Mouse (Mus musculus) myocyte (in vitro differentiated cells): ENCODE measurements around the gene Gm37240. TPM values are rescaled to one million over a fixed set of nuclear protein-coding genes. Genes with fewer than 3 reads are reported as not detected.

Experiments
- H3K27me3 ChIP-seq: one replicate; pipeline ENCODE4 v1.6.1; 2011; ENCODE audit not compliant: control insufficient read depth, insufficient read depth, insufficient read length
- H3K36me3 ChIP-seq: one replicate; pipeline ENCODE4 v1.6.1; 2011; ENCODE audit not compliant: control insufficient read depth, insufficient read depth
- H3K4me2 ChIP-seq: one replicate; pipeline ENCODE4 v1.6.1; 2011; ENCODE audit warnings: low read depth, control low read depth
- H3K4me3 ChIP-seq: one replicate; pipeline ENCODE4 v1.5.1; 2011; ENCODE audit warnings: mild to moderate bottlenecking, control low read depth, moderate library complexity
- H3K79me2 ChIP-seq: one replicate; pipeline ENCODE4 v1.6.1; 2011; ENCODE audit not compliant: control insufficient read depth, insufficient read depth
- H3ac ChIP-seq: one replicate; pipeline ENCODE4 v1.6.1; 2011; ENCODE audit not compliant: control insufficient read depth, insufficient read length
- CEBPB ChIP-seq: IDR thresholded peaks from 2 replicates; pipeline ENCODE4 v1.6.1; 2011; ENCODE audit warnings: mild to moderate bottlenecking, moderate library complexity; ENCODE audit not compliant: poor library complexity, insufficient read depth, severe bottlenecking
- E2F4 ChIP-seq: IDR thresholded peaks from one replicate; pipeline ENCODE4 v1.6.1; 2011; ENCODE audit warnings: mild to moderate bottlenecking, control low read depth, moderate library complexity; ENCODE audit not compliant: insufficient read depth
- MAX ChIP-seq: IDR thresholded peaks from one replicate; pipeline ENCODE4 v1.6.1; 2011; ENCODE audit warnings: low read depth, mild to moderate bottlenecking, control low read depth
- MYOD1 ChIP-seq, 3 experiments: IDR thresholded peaks; one replicate each; pipeline ENCODE4 v1.6.1; 2011; ENCODE audit warnings: control low read depth in 2 of 3, low read depth in 2 of 3, mild to moderate bottlenecking in 2 of 3, moderate library complexity in 1 of 3; ENCODE audit not compliant: insufficient read length in 2 of 3, control insufficient read depth in 1 of 3
- MYOG ChIP-seq, 3 experiments: IDR thresholded peaks; one replicate each; pipeline ENCODE4 v1.6.1; 2011; ENCODE audit warnings: control low read depth in 2 of 3, low read depth in 2 of 3, mild to moderate bottlenecking in 2 of 3; ENCODE audit not compliant: insufficient read length in 2 of 3, control insufficient read depth in 1 of 3, insufficient read depth in 1 of 3
- POLR2A ChIP-seq: IDR thresholded peaks from one replicate; pipeline ENCODE4 v1.6.1; 2011; ENCODE audit warnings: low read depth, mild to moderate bottlenecking, control low read depth, moderate library complexity; ENCODE audit not compliant: insufficient read length
- POLR2AphosphoS2 ChIP-seq: IDR thresholded peaks from one replicate; pipeline ENCODE4 v1.6.1; 2011; ENCODE audit warnings: low read depth, control low read depth; ENCODE audit not compliant: insufficient read length
- REST ChIP-seq: IDR thresholded peaks from one replicate; pipeline ENCODE4 v1.6.1; 2011; ENCODE audit warnings: mild to moderate bottlenecking, control low read depth, moderate library complexity; ENCODE audit not compliant: insufficient read depth, insufficient read length
- SRF ChIP-seq: IDR thresholded peaks from one replicate; pipeline ENCODE4 v1.6.1; 2011; ENCODE audit warnings: low read depth; ENCODE audit not compliant: control insufficient read depth, insufficient read length
- TCF12 ChIP-seq: IDR thresholded peaks from one replicate; pipeline ENCODE4 v1.6.1; 2011; ENCODE audit warnings: mild to moderate bottlenecking, control low read depth; ENCODE audit not compliant: poor library complexity, insufficient read depth, severe bottlenecking
- TCF3 ChIP-seq: IDR thresholded peaks from one replicate; pipeline ENCODE4 v1.6.1; 2011; ENCODE audit warnings: low read depth, control low read depth; ENCODE audit not compliant: insufficient read length
- USF1 ChIP-seq: IDR thresholded peaks from one replicate; pipeline ENCODE4 v1.6.1; 2011; ENCODE audit warnings: low read depth, mild to moderate bottlenecking, control low read depth, moderate library complexity
- polyA plus RNA-seq: library from polyadenylated mRNA; unstranded; fragments of >200 nt; fragmentation: generic; extraction: Trizol; gene quantifications from one replicate; pipeline ENCODE4 v1.2.1, GENCODE M21; 2012; ENCODE audit warnings: missing spikeins

Gm37240 gene
- polyA plus RNA-seq, 1 experiment: 8.7 TPM

DNA sequence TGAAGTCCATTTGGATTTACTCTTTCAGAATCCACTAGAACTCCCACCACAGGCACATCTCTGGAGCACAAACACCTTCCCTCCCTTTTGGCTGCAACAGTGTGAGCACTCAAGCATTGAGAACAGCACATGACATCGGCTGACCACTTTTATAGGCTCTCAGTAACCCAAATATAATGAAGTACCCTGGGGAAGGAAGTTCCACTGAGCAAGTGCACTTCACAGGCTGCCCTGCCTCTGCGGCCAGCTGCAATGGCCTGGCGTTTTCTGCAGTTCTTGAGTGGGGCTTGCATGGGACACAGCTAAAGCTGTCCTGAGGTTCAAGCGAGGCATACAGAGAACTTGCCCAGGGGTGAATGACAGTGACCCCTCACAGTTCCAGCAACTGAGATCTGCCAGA lies 196.2 kb downstream of the Gm37240 start:
- Histone ChIP-seq H3K27me3 (no peaks in the 10 kb centered on the region), H3K79me2 (no peaks in the 10 kb centered on the region), H3ac (no peak overlapping the region), H3K4me3 (no peak overlapping the region), H3K4me2 (no peak overlapping the region), H3K36me3 (no peaks in the 10 kb centered on the region)
- TF ChIP-seq TCF12 (no peak), E2F4 (no peak), REST (no peak), MYOD1 (IDR thresholded peaks at IDR 0.05; ENCODE audit: control insufficient read depth in 1 of 3, insufficient read length in 2 of 3, low read depth in 2 of 3) (no peak), POLR2AphosphoS2 (no peak), TCF3 (no peak), CEBPB (no peak), MYOG (IDR thresholded peaks at IDR 0.05; ENCODE audit: control insufficient read depth in 1 of 3, insufficient read depth in 1 of 3, insufficient read length in 2 of 3, low read depth in 2 of 3) (no peak), USF1 (no peak), SRF (no peak), POLR2A (no peak), MAX (no peak)

DNA sequence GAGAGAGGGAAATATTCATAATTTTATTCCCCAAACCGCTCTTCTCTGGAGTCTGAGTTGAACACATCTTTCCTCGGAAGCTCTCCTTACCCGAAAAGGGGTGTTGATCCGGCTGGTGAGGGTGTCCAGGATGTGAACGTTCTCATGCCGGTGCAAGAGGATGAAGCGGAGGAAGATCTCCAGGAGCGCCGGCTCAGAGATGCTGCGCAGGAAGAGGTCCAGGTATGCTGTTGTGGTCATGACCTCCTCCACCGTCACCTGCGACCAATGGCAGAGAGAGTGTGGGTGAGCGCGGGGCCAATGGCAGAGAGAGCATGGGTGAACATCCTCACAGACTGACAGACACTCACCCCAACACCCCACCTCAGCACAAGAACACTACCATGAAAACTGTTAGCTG lies 199.0 kb downstream of the Gm37240 start:
- Histone ChIP-seq H3K27me3 (no peaks in the 10 kb centered on the region), H3K4me2 (no peak overlapping the region), H3K79me2 (no peaks in the 10 kb centered on the region), H3K4me3 (no peak overlapping the region), H3K36me3 (no peaks in the 10 kb centered on the region), H3ac (no peak overlapping the region)
- TF ChIP-seq MYOD1 (IDR thresholded peaks at IDR 0.05; ENCODE audit: control insufficient read depth in 1 of 3, insufficient read length in 2 of 3, low read depth in 2 of 3): no peak
- no peak for TF ChIP-seq MAX
- TF ChIP-seq USF1: no peak
- TF ChIP-seq TCF12: no peak
- TF ChIP-seq POLR2AphosphoS2: no peak
- TF ChIP-seq SRF: no peak
- no peak for TF ChIP-seq REST
- no peak for TF ChIP-seq TCF3
- no peak for TF ChIP-seq CEBPB
- no peak for TF ChIP-seq E2F4
- TF ChIP-seq MYOG (IDR thresholded peaks at IDR 0.05; ENCODE audit: control insufficient read depth in 1 of 3, insufficient read depth in 1 of 3, insufficient read length in 2 of 3, low read depth in 2 of 3): no peak
- no peak for TF ChIP-seq POLR2A

DNA sequence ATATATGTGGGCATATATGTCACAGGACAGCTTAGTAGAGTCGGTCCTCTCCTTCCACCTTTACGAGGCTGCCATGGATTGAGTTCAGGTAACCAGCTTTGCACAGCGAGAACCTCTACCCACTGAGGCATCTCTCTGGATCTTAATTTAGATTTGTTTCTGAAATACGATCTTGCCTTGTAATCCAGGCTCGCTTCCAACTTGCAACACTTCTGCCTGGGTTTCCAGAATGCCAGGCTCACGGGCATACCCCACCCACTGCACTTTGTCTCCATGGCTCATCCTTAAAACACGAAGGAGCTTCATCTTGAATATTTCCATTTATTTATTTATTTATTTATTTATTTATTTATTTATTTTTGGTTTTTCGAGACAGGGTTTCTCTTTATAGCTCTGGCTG lies 202.0 kb downstream of the Gm37240 start:
- no peak overlapping the region for H3ac ChIP-seq
- no peaks in the 10 kb centered on the region for H3K27me3 ChIP-seq
- no peak overlapping the region for H3K4me2 ChIP-seq
- no peaks in the 10 kb centered on the region for H3K79me2 ChIP-seq
- TF ChIP-seq MYOD1 (IDR thresholded peaks at IDR 0.05; ENCODE audit: control insufficient read depth in 1 of 3, insufficient read length in 2 of 3, low read depth in 2 of 3) (no peak), USF1 (no peak), MAX (no peak), TCF3 (no peak), CEBPB (no peak), MYOG (IDR thresholded peaks at IDR 0.05; ENCODE audit: control insufficient read depth in 1 of 3, insufficient read depth in 1 of 3, insufficient read length in 2 of 3, low read depth in 2 of 3) (no peak), REST (no peak), TCF12 (no peak), POLR2A (no peak), SRF (no peak), POLR2AphosphoS2 (no peak), E2F4 (no peak)
- no peak overlapping the region for H3K4me3 ChIP-seq
- H3K36me3 ChIP-seq: no peaks in the 10 kb centered on the region

DNA sequence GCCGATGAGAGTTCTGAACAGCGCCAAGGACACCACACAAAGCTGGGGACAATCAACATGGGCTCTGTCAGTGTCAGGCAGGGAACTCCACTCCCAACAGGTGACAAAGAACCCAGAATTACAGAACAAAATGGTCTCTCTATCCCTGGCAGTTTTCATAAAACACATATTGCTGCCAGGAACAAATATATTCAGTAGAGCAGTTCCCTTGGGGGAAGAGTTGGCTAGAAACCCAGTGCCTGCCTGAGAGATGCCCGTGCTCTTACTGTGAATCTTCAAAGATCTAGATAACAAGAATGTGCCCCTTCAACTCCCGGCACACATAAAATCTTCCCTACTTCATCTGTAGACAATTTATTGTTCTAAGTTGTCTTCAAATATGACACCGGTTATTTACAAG lies 203.7 kb downstream of the Gm37240 start:
- no peak for TF ChIP-seq MAX
- no peak for TF ChIP-seq E2F4
- TF ChIP-seq MYOG (IDR thresholded peaks at IDR 0.05; ENCODE audit: control insufficient read depth in 1 of 3, insufficient read depth in 1 of 3, insufficient read length in 2 of 3, low read depth in 2 of 3): no peak
- TF ChIP-seq TCF12: no peak
- no peak for TF ChIP-seq MYOD1 (IDR thresholded peaks at IDR 0.05; ENCODE audit: control insufficient read depth in 1 of 3, insufficient read length in 2 of 3, low read depth in 2 of 3)
- no peak for TF ChIP-seq SRF
- TF ChIP-seq POLR2A: no peak
- TF ChIP-seq REST: no peak
- no peaks in the 10 kb centered on the region for H3K79me2 ChIP-seq
- no peaks in the 10 kb centered on the region for H3K36me3 ChIP-seq
- H3K4me3 ChIP-seq: no peak overlapping the region
- H3K27me3 ChIP-seq: no peaks in the 10 kb centered on the region
- H3K4me2 ChIP-seq: no peak overlapping the region
- H3ac ChIP-seq: no peak overlapping the region
